Mouse (Mus musculus) small intestine, adult 2 months (tissue): Measurements from ENCODE around the gene Zfp160. TPM values are rescaled to one million over a fixed set of nuclear protein-coding genes. Genes with fewer than 3 reads are reported as not detected.
"Not testable (repeated sequence)": the region's sequence is repeated elsewhere in the genome, so short reads cannot be mapped to it uniquely, and the experiment has no call there.

Experiments
- H3K27ac ChIP-seq: fragments of 200-500 bp; 2 replicates; pipeline ENCODE4 v1.5.1; 2012; ENCODE audit warnings: low read depth, low read length, control low read depth, inconsistent platforms; ENCODE audit not compliant: insufficient read depth
- H3K27me3 ChIP-seq: fragments of 200-500 bp; 2 replicates; pipeline ENCODE4 v1.6.1; 2012; ENCODE audit warnings: mild to moderate bottlenecking, moderate library complexity, low read length, inconsistent platforms; ENCODE audit not compliant: control insufficient read depth, insufficient read depth
- H3K36me3 ChIP-seq: fragments of 200-500 bp; 2 replicates; pipeline ENCODE4 v1.6.1; 2012; ENCODE audit warnings: mild to moderate bottlenecking, low read length, control low read depth, inconsistent platforms; ENCODE audit not compliant: control insufficient read depth, insufficient read depth
- H3K4me1 ChIP-seq: fragments of 200-500 bp; 2 replicates; pipeline ENCODE4 v1.6.1; 2012; ENCODE audit warnings: low read length, inconsistent platforms, mixed read lengths; ENCODE audit not compliant: control insufficient read depth, insufficient read depth, insufficient read length
- H3K4me3 ChIP-seq: fragments of 200-500 bp; 2 replicates; pipeline ENCODE4 v1.5.1; 2012; ENCODE audit warnings: low read depth, mild to moderate bottlenecking, control low read depth, inconsistent platforms, low read length, moderate library complexity
- CTCF ChIP-seq: fragments of 200-500 bp; IDR thresholded peaks from 2 replicates; pipeline ENCODE4 v1.5.1; 2012; ENCODE audit warnings: low read depth, mild to moderate bottlenecking, control low read depth, inconsistent platforms, low read length, moderate library complexity, mixed read lengths; ENCODE audit not compliant: insufficient replicate concordance, insufficient read length; ENCODE audit errors: extremely low read depth
- POLR2A ChIP-seq: fragments of 200-500 bp; IDR thresholded peaks from 2 replicates; pipeline ENCODE4 v1.6.1; 2012; ENCODE audit warnings: low read depth, mild to moderate bottlenecking, control low read depth, inconsistent platforms, low read length, moderate library complexity
- WGBS: fragments of 180-500 bp; shearing (Covaris S2); methylation state at CpG from one replicate; pipeline ENCODE4 v1.1.7; 2018; 5-methylcytosine and 5-hydroxymethylcytosine counted together
- polyA plus RNA-seq: library from polyadenylated mRNA; depleted of rRNA; stranded (reverse); fragments of >200 nt; gene quantifications from 2 replicates; pipeline ENCODE4 v1.2.3, GENCODE M21; 2012; rRNA removed

The Zfp160 gene
- polyA plus RNA-seq, 1 experiment = 0.89 TPM

- Histone ChIP-seq H3K4me3 (no peak overlapping the region), H3K27ac (no peak overlapping the region), H3K36me3 (no peaks in the 10 kb centered on the region), H3K4me1 (peaks cover 5% of the 10 kb centered on the region; the same call in 1 of the 2 replicates), H3K27me3 (no peaks in the 10 kb centered on the region)
- TF ChIP-seq CTCF = no peak
- TF ChIP-seq POLR2A = no peak
These were observed 58.3 kb downstream of the Zfp160 start for GRCm38 (mm10) chr17:21067036-21067435.

DNA sequence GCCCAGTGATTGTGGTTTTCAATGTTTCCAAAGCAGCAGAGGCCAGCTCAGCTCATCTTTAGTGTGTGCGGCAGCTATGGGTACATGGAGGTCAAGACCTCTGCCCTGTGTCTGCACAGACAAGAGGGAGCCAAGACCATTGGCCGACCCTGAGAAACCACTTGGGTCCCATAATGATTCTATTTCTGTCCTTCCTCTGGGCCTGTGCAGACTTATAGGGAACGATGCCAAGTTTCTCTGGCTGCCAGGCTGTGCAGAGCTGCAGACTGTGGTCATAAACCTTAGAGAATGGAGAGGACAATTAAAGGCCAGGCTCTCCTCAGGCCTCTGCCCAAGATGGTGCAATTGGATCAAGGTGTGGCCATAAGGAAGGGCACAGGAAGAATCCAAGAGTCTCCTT lies 60.7 kb downstream of the Zfp160 start:
- no CpG with 5 or more reads among the region's 3 CpGs for WGBS
- not testable (repeated sequence) for H3K27me3 ChIP-seq, H3K4me3 ChIP-seq, H3K4me1 ChIP-seq, H3K27ac ChIP-seq, H3K36me3 ChIP-seq

DNA sequence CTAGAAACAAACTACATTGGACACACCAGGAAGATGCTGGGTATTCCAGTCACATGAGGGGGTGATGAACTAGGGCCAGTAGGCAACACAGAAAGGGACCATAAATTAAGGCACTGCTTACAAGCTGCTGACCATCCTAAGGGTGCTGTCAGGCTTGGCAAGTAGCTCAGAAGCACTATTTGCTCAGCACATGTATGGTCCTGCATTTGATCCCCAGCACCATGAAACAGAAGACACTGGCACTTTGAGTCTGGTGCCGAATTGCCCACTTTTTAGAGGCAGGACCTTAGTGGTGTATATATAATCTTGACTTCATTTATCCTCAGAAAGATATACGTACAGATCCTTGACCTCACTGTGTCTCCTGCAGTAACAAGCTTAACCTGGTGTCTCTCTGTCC lies 62.3 kb downstream of the Zfp160 start:
- not testable (repeated sequence) for H3K36me3 ChIP-seq, H3K27ac ChIP-seq, H3K4me3 ChIP-seq, H3K4me1 ChIP-seq, H3K27me3 ChIP-seq
- 84% methylated on average over 2 of the region's 2 CpGs for WGBS

Other genes starting within 250 kb of the Zfp160 start
- not detected in 2 replicates for gene Vmn1r228, start 222.7 kb upstream of the Zfp160 start, polyA plus RNA-seq
- gene Vmn1r229, start 197.3 kb upstream of the Zfp160 start, polyA plus RNA-seq = not detected in 2 replicates
- not detected in 2 replicates for gene Vmn1r230, start 168.5 kb upstream of the Zfp160 start, polyA plus RNA-seq
- not detected in 2 replicates for gene Vmn1r231, start 103.8 kb upstream of the Zfp160 start, polyA plus RNA-seq
- not detected in 2 replicates for gene Vmn1r232, start 89.2 kb upstream of the Zfp160 start, polyA plus RNA-seq
- gene Ppp2r1a, start 63.6 kb upstream of the Zfp160 start, polyA plus RNA-seq = 75.4 and 113 TPM in 2 replicates
- not detected in 2 replicates for gene Vmn1r233, start 12.4 kb upstream of the Zfp160 start, polyA plus RNA-seq
- not detected in 2 replicates for gene Vmn1r234, start 217.2 kb downstream of the Zfp160 start, polyA plus RNA-seq
- gene Vmn1r235, start 247.5 kb downstream of the Zfp160 start, polyA plus RNA-seq = not detected in 2 replicates